Mouse (Mus musculus) layer of hippocampus, postnatal 14 days (tissue): ENCODE measurements around the gene 1700012A03Rik. TPM values are rescaled to one million over a fixed set of nuclear protein-coding genes. Genes with fewer than 3 reads are reported as not detected.

Source experiments
- DNase-seq, 2 experiments: peaks; one replicate each; pipeline ENCODE4 v3.0.0; 2021 to 2022; ENCODE audit warnings: low spot score in 2 of 2, mixed read lengths in 1 of 2
- total RNA-seq, 2 experiments: library from RNA; stranded (reverse); gene quantifications; 2 replicates each; pipeline ENCODE4 v1.2.3; 2021

1700012A03Rik gene
- total RNA-seq, 2 experiments from 2014 or later: not detected

DNA sequence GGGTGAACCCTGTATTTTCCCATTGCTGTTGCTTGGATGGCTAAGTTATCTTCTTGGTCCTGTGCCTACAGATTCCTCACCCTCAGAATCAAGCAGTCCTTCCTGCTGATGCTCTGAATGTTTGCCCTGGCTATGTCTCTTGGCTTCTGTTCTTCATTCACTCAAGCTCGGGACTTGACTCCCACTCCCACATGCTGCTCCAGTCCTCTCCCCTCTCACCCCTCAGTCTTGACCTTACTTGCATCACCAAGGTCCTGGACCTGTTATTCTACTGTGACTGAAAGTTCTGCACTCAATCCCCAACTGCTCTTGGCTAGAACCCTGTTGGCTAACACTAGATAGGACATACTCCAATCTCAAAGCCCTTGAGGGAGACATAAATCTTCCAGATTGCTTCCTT lies 22.1 kb downstream of the 1700012A03Rik start:
- no peak for DNase-seq

GRCm38 (mm10) chr6:32093312-32093711 lies 43.3 kb downstream of the 1700012A03Rik start:
- DNase-seq: no peak

- DNase-seq: no peak
Observed at GRCm38 (mm10) chr6:32105547-32106275, 55.7 kb downstream of the 1700012A03Rik start.
